Mouse (Mus musculus) kidney, adult 18-20 months (tissue): ENCODE results near the gene Klhl29.

Source experiments
- DNase-seq: peaks from one replicate; pipeline ENCODE4 v3.0.0; 2021

The Klhl29 gene

DNA sequence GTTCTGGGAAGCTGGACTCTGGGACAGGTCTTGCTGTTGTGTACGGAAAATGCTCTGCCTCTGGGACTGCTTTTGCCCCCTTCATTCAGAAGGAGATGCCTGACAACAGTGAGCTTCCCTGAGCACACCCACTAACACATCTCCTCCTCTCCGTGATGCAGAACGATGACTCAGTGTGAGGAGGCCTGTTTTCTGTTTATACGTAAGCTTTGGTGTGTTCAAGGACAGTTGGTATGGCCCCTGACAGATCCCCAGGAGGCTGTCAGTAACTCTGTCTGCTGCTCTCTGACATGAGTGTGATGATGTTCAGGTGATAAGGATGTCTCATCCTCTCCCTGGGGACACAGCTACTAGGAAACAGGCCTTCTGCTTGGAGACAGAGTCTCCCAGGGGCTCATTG lies 193.3 kb downstream of the Klhl29 start:
- DNase-seq = no peak

DNA sequence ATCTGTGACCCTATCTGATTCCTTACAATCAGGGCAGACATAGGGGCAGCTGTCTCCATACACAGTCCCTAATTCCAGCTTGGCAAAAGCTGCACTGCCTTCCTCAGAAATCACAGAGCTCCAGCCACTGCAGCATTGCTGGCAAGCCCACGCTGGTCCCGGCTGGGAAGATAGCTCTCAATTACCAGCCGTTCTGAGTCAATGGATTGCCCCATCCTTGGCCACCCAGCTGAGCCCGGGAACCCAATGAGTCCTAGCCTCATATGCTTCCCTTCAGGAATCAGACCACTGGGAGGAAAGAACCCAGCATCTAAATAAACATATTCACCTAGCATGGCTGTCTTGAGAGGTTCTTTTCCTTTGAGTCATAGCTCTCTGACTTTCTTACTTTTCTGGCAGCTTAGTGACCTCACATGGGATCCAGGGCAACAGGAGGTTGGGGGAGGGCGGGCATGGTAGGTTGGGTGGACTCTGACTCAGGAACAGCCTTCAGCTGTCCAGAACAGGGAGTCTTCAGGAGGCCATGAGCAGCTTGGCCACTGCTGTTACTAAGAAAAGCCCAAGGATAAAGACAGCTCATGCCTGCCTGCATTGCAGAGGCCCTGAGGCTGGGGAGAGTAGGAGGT lies 198.7 kb downstream of the Klhl29 start:
- no peak for DNase-seq

GRCm38 (mm10) chr12:5166141-5166540 lies 209.3 kb downstream of the Klhl29 start:
- no peak for DNase-seq

DNA sequence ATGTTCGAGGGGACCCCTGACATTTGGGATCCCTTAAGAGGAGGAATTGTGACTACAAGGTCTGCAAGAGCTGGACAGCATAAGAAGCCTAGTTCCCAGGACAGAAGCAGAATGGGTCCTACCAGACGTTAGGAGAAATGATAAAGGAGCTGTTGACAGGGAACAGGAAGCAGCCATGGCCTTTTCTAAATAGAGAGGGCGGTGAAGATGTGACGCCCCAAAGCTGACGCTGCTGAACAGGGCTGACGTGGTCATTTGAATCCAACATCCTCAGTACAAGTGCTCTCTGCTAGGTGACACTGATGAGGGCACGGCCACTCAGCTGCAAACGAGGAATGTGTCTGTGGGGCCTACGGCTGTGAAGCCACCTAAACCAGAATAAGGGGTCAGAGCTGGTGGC lies 210.1 kb downstream of the Klhl29 start:
- DNase-seq = no peak

GRCm38 (mm10) chr12:5162672-5163071 lies 212.8 kb downstream of the Klhl29 start:
- no peak for DNase-seq

- DNase-seq = no peak
These were observed 213.9 kb downstream of the Klhl29 start for GRCm38 (mm10) chr12:5161631-5162030.

DNA sequence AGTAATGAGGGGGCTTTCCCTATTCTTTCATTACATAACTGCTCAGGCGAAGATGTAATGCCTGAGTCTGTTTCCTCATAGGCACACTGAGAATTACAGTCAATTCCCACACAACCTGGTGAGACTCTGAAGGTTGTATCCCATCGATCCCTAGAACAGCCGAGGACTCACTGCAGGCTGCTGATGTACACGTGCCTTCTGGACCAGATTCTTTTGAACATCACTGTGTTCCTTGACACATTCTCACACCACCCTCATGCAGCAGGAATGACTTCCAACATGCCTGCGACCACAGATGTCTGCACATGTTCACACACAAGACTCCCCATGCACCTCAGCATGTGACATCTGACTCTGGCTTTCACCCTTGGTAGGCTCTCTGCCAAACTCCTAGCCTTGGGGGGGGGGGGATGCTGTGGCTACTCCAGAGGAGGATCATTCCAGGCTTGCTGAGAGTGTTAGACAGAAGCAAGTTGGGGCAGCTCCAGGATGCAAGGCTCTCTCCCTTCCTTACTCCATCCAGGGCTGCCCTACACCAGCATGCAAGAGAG lies 217.5 kb downstream of the Klhl29 start:
- no peak for DNase-seq

DNA sequence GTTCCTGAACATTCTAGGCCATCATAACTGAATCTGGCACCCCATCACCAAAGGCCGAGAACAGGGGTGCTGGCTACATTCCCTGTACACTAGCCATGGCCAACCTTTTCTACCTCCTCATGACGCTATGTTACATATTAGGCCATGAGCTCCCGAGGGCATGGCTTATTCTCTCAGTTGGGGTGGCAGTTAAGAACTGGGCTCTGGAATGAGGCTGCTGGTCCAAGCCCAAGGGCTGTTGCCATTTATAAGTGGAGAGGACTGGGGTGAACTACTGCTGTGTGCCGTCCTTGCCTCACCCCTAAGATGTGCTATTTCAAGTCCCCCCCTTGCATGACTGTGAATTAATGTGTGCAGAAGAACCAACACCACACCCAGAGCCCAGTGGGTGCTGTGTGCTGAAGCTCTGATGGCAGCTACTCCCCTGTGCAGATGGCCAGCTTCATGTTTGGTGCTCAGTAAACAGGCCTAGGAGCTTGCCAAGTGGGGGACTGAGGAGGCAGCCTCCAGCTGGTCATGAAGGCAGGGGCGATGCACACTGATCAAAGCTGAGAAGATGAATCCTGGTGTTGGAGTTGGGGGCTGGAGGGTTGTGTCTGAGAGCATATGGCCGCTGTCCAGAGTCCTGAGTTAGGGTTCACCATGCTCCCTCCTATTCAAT lies 218.3 kb downstream of the Klhl29 start:
- DNase-seq = no peak

DNA sequence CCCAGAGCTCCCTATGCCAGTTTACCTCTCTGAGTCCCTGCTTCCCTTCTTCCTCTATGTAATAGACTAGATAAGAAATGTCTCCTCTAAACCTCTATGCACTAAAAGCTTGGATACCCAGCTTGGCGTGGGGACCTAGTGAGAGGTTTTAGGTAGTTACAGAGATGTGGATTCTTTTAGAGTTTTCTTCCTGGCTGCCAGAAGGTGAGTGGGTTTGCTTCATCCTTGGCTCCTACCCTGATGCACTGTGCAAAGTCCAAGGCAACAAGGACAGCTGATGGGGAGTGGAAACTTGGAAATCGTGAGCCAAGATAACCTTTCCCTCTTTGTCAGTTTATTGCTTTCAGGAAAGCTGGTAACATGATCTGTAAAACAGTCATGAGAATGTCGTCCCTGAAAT lies 220.3 kb downstream of the Klhl29 start:
- no peak for DNase-seq

DNA sequence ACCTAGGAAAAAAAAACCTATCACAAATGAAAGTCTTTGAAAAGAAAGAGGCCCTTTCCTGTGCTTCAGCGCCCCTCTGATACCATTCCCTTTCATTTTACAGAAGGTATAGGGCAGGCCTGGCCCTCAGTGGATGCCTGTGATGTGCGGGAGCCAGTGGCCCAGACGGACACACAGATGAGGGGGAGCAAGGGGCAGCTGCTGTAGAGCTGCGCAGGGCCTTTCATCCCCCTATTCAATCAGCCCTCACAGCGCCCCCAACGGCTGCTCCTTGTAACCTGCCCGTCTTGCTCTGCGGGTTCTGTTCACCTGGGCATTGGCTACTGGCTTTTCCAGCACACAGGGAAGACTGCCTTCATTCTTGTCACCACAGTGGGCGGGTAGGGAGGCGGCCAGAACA lies 223.6 kb downstream of the Klhl29 start:
- no peak for DNase-seq

- DNase-seq = no peak
These were observed 228.0 kb downstream of the Klhl29 start for GRCm38 (mm10) chr12:5147346-5148035.

DNA sequence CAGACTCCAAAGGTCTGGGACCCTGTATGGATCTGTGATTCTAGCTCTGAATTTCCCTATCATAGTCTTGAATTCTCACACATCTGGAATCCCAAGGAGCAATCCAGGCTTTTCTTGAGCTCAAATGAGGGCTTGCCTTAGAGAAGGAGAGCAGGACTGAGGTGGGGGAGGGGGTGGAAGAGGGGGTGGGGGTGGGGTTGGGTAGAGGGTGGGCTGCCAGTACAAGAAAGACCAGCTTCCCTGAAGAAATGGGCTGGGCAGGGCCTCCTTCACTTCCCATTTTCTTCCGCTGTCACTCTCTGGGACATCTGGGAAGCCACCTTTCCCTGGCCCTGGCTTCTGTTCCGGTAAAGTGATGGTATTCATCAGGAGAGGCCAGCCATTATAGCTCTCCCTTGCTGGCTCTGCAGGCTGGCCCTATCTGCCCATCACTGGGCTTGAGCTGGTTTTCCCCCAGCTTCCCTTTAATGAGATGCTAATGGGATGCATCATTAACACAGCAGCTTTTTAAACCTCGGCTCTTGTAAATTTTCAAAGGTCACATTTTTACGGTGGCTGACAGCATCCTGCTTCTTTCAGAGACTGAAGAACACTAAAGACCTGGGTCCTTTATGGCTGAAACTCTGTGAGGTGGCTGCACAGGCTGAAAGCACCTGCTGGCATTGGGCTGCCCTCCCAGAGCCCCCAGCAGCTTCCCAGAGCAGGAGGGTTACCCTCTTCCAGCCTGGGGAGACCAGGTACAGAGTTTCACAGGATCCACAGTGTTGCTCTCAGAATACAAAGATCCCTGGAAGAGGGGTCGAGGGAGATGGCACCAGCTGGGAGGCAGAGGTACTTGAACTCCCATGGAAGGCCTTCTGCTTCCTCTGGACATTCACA lies 231.3 kb downstream of the Klhl29 start:
- DNase-seq = no peak

DNA sequence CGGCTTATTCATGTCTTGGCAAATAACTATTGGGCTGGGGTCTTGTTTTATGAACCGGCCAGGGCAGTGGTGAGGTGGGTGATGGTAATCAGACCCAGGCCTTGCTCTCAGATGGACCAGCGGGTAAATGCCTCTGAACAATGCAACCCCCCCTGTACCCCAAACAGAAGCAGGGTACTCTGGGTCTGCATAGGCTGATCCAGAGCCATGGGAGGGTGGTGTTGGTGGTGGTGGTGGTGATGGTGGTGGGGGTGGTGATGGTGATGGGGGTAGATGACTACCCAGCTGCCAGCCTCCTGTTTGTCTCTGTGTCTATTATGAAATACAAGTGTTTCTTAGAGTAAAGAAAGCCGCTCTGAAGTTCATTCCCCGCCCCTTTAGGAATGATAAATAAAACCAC lies 232.3 kb downstream of the Klhl29 start:
- DNase-seq = no peak

- peak; percentile 81 for DNase-seq
These were observed 232.7 kb downstream of the Klhl29 start for GRCm38 (mm10) chr12:5142776-5143175.

DNA sequence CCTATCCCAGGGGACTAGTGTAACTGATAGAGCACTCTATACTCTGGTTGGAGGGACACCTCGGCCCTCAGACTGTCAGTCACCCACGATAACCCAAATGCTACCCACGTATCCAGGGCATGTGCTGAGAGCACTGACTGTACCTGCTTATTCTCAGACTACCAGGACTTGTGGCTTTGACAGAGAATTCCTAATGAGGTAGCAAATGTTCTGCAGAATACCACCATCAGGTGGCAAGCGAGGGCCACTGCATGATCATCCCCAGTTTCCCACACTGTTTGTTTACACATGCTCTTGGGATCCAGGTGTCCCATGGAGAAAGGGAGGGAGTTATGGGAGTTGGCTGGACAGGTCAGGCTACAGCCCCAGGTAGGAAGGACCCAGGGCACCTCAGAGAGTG lies 234.4 kb downstream of the Klhl29 start:
- DNase-seq = no peak

DNA sequence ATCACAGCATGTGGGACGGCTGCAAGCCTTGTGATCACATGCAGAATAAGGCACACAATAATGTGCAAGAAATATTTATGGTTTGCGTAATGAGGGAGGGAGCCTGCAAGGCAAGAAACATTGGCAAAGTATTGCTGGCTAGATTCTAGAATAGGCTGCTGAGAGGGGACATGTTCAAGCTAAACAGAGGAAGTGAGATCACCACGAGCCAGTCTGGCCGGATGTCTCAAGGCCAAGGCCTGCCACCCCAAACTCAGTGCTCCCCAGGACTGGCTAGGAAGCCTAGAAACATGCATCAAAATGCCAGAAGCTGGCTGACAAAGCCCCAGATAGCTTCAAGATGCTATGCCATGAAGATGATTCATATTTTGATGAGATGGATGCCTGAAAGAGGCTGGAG lies 236.2 kb downstream of the Klhl29 start:
- no peak for DNase-seq

GRCm38 (mm10) chr12:5136300-5136699 lies 239.2 kb downstream of the Klhl29 start:
- DNase-seq = peak; percentile 35

- no peak for DNase-seq
These were observed 246.3 kb downstream of the Klhl29 start for GRCm38 (mm10) chr12:5129190-5129589.

GRCm38 (mm10) chr12:5125907-5126306 lies 249.6 kb downstream of the Klhl29 start:
- DNase-seq = no peak

DNA sequence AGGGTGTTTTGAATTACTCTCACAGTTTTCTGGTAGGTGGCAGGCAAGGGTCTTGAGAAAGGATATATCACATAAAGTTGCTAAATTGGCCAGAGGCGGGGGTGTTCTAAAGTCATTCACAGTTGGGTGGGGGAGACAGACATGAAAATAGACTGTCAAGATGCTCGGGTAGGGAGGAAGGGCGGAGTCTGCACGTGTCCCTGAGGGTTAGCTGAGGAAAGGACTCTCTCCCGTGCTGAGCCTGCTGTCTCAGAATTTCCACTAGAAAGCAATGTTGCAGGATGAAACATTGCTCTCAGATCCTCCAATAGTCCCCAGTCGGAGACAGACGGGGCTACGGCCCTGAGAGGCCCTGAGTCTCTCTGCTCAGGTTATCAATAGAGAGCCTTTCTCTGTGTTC lies 252.5 kb downstream of the Klhl29 start:
- no peak for DNase-seq

GRCm38 (mm10) chr12:5120249-5120648 lies 255.2 kb downstream of the Klhl29 start:
- DNase-seq = no peak

GRCm38 (mm10) chr12:5119726-5120125 lies 255.8 kb downstream of the Klhl29 start:
- peak; percentile 87 for DNase-seq

DNA sequence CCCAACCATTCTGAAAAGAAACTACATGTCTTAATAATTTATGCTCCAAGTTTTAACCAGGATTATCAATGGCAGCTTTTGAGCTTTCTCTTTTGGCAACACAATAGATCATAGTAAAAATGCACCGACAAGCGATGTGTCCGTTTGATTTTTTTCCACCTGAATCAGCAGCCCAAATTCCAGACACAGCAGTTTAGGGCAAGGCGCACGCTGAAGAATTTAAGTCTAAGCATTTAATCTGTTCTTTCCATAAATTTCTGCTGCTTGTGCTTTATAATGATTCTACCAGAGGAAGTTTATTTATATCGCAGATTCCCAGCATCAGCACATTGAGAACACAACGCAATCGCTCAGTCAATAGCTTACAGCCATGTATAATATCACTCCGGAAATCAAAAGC lies 256.2 kb downstream of the Klhl29 start:
- no peak for DNase-seq
